Mouse (Mus musculus) retina, postnatal 7 days (tissue): ENCODE results near the gene Pdcl3.

Experiments used
- DNase-seq: peaks from one replicate; pipeline ENCODE4 v3.0.0-alpha.2; 2012; ENCODE audit warnings: low read depth, low spot score

Gene Pdcl3

DNA sequence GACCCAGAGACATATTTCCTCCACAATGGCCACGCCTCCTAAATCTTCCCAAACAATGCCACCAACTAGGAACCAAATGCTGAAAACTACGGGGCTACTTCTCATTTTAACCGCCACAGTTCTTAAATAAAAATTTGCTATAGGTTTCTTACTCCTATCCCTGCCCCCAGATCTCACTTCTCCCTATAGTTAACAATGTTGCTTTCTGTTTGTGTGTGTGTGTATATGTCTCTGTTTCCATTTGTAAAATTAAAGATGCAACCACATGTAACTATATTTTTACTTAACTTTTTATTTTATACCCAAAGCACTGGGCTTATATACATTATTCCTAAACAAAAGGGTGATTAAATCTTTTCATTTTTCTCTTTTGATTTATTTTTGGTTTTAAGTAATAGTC lies at the start of gene Pdcl3:
Pdcl3 (plus strand) TSS at position 301 of the 400 bp plus-strand sequence.
- DNase-seq: no peak

DNA sequence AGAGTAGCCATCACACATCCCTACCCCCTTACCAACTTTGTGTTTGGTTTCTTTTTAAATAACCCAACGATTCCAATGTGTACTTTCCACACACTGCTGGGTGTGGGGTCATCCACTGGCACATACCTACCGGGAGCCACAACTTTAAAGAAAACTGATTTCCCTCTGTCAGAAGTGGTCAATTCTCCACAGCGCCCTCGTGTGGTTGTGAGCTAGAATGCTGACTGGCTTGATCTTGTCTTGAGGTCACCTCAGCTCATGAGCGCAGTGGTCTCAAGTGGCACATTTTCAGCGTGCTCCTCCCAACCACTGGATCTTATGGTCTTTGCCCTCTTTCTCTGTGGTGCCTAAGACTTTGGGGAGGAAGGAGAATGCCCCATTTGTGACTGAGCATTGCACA lies 48.6 kb upstream of the Pdcl3 start:
- DNase-seq: peak; percentile 54

DNA sequence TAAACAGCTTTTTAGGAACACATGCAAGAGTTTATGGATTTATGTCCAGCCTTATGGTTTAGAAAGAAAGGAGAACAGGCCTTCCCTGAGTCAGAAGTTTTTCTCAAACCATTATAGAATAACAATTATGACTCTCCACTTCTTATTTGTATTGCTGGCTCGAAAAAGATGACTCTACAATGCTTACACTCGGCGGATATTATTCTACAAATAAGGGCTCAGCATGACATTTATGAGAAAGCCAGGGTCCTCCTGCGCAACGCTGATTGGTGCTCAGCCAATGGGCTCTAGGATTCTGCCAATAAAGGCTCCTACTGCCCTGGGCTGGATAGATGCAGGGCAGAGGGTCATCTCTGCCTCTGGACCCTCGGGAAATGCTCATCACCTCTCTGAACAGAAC lies 46.6 kb upstream of the Pdcl3 start, which contains the start of gene Nms:
Nms (plus strand) TSS at position 301 of the 400 bp plus-strand sequence.
- DNase-seq: no peak

- DNase-seq: no peak
Measured at GRCm38 (mm10) chr1:38939608-38940007, 45.8 kb upstream of the Pdcl3 start.

GRCm38 (mm10) chr1:38956457-38956856 lies 29.0 kb upstream of the Pdcl3 start:
- no peak for DNase-seq

DNA sequence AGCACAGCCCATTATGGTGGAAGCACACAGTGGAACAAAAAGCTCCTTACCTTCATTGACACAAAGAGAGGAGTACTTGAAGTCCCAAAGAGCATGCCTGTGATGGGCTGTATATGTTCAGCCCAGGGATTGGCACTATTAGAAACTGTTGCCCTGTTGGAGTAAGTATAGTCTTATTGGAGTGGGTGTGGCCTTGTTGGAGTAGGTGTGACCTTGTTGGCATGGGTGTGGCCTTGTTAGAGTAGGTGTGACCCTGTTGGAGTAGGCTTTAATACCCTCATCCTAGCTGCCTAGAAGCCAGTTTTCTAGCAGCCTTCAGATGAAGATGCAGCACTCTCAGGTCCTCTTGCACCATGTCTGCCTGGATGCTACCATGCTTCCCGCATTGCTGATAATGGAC lies 16.3 kb upstream of the Pdcl3 start:
- no peak for DNase-seq

DNA sequence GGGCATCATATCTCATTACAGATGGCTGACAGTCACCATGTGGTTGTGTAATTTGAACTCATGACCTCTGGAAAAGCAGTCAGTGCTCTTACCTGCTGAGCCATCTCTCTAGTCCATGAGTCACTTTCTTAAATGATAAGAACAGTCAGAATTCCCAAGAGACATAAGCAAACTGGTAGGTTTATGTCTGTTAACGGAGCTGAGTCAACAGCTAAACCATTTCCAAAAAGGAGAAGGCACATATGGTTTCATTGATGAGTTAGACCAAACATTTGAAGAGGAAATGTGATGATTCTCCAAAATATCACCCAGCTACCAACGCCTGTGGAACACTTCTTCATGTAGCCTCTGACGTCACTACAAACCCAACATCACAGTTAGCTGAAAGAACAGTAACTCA lies 13.7 kb upstream of the Pdcl3 start:
- no peak for DNase-seq

- DNase-seq: no peak
Measured at GRCm38 (mm10) chr1:38972986-38973592, 12.3 kb upstream of the Pdcl3 start.

DNA sequence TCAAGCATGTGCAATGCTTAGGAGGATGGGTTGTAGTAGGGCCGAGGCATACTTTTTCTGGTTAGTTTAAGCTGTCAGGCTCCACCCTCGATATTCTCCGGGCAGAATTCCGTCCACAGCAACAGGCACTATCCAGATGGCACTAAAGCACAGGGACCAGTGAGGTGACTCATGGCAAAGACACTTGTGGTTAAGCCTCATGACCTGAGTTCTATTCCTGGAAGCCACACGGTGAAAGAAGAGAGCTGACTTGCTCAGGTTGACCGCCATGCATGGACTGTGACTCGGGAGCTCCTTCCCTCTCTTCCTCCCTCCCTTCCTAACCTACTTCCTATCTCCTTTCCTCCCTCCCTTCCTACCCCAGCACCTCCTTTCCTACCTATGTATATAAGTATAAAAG lies 5.5 kb upstream of the Pdcl3 start:
- DNase-seq: no peak

DNA sequence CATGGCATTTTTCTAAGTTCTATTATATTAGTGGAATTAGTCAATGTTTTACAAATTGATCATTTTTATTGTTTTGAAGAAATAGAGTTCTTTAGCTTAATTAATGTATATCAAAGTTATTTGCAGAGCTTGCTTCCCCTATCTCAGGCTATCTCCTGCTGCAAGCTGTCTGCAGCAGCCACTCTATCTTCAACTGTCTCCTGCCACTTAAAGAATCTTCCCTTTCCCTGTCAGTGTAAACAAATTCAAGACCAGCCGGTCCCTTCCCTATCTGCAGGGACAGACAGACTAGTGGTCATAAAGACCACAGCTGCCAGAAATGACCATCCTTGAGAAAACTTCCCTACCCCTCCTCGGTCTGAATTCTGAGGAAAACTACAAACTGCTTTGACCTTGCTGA lies 1.5 kb upstream of the Pdcl3 start:
- DNase-seq: no peak

DNA sequence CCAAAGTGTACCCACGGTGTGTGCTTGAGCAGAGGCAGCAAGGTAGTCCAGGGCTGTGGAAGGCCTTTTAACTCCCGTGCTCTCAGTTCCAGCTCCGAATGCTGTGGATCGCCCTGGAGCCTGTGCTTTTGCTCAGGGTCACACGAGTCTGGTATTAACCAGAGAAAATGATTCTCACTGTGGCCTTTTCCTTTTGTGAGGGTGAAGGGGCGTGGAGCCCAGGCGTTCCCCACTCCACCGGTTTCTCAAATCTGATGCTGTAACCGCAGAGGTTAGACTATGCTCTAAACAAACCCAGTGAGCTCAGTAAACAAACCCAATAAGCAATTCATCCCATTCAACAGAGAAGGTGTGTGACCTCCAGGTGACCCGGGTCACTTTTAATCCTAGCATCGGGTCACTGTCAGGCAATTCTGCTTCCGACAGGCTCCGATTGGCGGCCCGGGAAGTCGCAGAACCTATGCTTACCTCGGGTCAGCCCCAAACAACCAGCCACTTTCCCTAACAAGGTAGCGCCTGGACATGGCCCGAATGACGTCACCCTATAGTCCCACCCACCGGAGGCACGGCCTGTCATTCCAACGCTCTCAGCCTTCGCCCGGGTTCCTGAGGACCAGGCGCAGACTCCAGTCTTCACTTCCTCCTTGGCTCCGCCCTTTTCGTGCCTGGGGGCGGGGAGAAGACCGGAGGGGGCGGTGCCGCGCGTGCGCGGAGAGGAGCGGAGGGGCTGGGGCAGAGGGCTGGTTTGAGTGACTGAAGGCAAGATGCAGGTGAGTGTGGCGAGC lies 1.9 kb downstream of the Pdcl3 start:
- DNase-seq: peak; percentile 93

GRCm38 (mm10) chr1:38987865-38988211 lies 2.4 kb downstream of the Pdcl3 start:
- DNase-seq: no peak

GRCm38 (mm10) chr1:38988357-38988756 lies 2.9 kb downstream of the Pdcl3 start:
- DNase-seq: no peak

DNA sequence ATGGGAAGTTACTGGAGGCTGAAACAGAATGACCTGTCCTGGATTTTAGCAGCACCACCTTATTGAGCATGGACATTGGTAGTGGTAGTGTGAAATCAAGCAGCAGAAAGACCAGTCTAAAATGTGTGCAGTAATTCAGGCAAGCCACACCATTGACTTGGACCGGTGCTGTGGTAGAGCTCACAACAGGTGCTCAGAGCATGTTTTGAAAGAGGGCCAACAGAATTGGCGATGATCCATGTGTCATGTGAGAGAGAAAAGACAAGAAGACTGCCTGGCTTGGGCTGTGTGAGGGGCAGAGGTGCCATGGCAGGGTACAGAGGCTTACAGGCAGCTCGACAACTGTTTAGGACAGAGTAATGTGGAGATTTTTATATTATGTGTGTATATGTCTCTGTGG lies 7.0 kb downstream of the Pdcl3 start:
- DNase-seq: no peak

- peak; percentile 76 for DNase-seq
Measured at GRCm38 (mm10) chr1:39001106-39001505, 15.7 kb downstream of the Pdcl3 start.

DNA sequence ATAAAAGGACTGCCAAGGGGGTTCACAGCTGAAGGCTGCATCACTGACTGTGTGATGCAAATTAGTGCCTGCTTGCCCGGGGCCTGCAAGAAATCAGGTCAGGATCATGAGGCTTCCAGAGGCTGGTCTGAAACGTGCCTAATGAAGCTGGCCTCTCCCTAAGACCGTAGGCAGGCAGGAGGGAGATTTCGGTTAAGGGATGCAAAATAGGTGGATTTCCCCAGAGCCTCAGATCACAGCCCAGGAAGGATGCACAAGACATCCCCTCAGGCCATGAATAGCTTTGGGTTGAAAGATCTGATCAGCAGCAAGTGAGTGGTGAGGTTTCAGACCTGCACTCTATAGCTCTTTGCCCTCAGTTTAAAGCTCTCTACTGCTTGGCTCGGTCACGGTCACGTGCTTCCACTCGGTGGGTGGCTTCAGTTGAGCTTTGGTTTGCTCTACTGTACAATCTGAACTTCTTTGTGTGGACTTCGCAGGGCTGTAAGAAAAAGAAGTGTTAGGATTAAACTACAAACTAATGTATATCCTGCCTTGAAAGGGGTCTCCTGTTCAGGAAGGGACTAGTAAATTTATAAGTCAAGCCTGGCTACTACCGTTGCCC lies 20.4 kb downstream of the Pdcl3 start:
- DNase-seq: no peak

- no peak for DNase-seq
Measured at GRCm38 (mm10) chr1:39006830-39007829, 21.7 kb downstream of the Pdcl3 start.

DNA sequence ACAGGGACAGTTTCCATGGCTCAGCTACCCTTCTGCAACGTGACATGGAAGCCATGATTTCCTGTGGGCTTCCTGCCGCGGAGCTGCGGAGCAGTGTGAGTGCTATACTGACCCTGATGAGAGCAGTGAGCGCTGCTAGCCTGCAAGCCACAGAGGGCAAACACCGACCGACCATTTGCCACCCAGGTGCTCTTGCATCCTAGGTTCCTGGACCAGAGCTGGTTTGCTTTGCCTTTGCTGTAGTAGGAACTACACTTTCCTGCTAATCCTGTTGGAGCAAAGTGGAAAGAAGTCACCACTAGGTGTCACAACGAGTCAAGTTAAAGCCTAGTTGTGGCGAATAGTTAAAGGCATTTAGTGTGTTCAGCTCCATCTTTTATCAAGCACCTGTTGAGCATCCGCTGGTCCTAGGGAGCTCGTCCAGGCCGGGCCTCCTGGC lies 25.2 kb downstream of the Pdcl3 start:
- DNase-seq: peak; percentile 81

DNA sequence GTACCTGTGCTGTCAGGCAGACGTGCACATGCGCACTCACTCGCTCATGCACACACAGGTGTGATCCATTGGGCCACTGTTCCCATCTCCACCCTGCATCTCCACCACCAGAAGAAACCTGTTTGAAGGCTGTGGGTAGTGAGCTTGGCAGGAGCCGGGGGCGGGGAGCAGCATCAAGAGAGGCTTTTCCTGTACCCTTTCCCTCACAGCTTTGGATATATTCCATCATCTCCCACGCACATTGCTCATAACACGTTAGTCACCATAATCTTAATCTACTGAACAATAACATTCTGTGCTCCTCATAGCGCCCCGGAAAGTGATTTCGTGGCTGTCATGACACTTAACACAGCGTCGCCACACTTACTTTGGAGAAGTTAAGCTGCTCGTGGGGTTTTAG lies 27.2 kb downstream of the Pdcl3 start:
- DNase-seq: no peak

DNA sequence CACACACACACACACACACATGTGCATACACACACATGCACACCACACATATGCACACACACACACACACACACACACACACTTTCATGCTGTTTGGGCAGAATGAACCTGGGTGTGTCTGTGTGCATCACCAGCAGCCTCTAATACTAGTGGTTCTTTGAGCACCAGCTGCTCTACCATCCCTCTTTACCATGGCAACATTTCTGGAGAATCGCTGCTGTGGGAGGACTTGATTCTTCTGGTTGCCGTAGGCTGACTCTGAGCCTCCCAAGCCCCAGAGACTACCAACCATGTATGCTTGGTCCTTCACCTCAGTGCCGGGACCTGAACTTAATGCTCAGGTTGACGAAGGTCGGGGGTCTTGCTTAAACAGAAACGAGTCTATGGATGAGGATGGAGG lies 28.4 kb downstream of the Pdcl3 start:
- no peak for DNase-seq

DNA sequence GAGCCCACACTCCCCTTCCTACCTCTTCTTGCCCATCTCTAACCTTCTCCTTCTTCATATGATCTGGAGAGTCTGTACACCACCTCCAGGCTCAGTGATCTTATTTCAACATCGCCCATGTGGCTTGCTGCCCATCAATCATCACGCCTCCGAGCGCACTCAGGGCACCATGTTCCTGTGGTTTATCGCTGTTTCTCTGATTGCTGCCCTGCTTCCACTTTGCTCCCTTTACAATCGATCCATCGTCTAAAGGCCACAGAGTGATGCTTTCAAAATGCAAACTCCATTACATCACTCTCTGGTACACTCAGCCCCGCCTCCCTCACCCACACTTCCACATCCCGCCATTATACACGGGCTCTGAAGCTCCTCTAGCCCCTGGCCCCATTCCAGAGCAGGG lies 30.1 kb downstream of the Pdcl3 start:
- no peak for DNase-seq

DNA sequence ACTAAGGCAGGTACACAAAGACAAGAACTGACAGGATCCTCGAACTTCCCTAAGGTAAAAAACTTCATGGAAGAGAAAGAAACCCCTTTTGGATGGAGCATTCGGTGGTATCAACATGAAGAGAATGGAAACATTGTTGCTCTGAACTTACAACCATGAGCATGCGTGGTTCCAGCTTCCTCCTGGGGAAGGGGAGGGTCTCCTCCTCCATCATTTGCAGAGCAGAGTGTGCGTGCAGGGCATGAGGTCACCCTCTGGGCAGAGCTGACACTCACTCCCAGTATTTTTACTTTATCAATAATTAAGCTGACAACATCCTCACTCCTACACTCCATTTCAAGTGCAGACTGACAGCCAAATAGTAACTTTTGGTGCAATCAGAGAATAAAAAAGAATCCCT lies 32.5 kb downstream of the Pdcl3 start:
- DNase-seq: no peak
